18 mouse cellular contexts compared by ENCODE assay signal in the genomic region with DNA sequence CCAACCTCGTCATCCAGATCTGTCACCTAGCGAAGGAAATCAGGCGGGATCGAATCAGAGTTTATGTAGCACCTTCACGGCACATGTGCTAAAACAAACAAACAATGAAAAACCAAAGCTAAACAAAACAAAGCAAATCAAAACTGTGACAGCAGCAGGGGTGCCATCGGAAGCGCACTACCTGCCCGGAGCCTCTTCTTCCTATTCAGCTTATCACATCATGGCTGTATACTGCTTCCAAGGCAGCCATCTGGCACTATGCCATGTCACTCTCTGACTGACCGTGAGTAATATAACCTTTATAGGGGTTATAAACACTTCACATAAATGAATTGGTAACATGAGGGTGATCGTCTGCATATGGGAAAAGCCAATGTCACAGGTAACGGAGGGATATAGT.
DNase-seq lines count a peak whose midpoint lies in the region; ATAC-seq lines count a peak whose summit lies in the region.
"Had no signal": no experiment of that assay in that cellular context is flagged by ENCODE, and none has a peak within 500 bp of the region (broad histone marks: within the 10 kb centered on the region; RNA-seq: fewer than 3 reads in every experiment).

No protein-coding gene starts in this region.

- peaks cover 9% of the 10 kb centered on the region for H3K36me3 ChIP-seq in intestine, embryonic 16.5 days (ENCODE audit: control insufficient read depth, insufficient read depth, low read length)
- peaks cover 30% of the 10 kb centered on the region for H3K36me3 ChIP-seq in intestine, embryonic 15.5 days
- no peaks in the 10 kb centered on the region; the same call in 1 of the 2 replicates for H3K36me3 ChIP-seq in forebrain, embryonic 11.5 days (ENCODE audit: control insufficient read depth, insufficient read depth, low read length)
- peaks cover 95% of the 10 kb centered on the region for H3K36me3 ChIP-seq in limb, embryonic 10.5 days

- no peaks in the 10 kb centered on the region for H3K27me3 ChIP-seq in intestine, embryonic 16.5 days (replicated peaks; ENCODE audit: control insufficient read depth, insufficient read depth, low read length)
- H3K27me3 ChIP-seq in intestine, embryonic 15.5 days (replicated peaks) = no peaks in the 10 kb centered on the region
- no peaks in the 10 kb centered on the region for H3K27me3 ChIP-seq in forebrain, embryonic 11.5 days (ENCODE audit: control insufficient read depth, insufficient read depth, low read length)
- no peaks in the 10 kb centered on the region for H3K27me3 ChIP-seq in limb, embryonic 10.5 days (ENCODE audit: low read depth, poor library complexity, severe bottlenecking)
- H3K27me3 ChIP-seq: embryonic facial prominence, embryonic 13.5 days; forebrain, embryonic 15.5 days; megakaryocyte, embryonic 14.5 days; midbrain, embryonic 15.5 days had no signal

- H3K4me1 ChIP-seq in intestine, embryonic 16.5 days (ENCODE audit: control insufficient read depth, insufficient read depth, low read length) = no peaks in the 10 kb centered on the region
- H3K4me1 ChIP-seq in intestine, embryonic 15.5 days (replicated peaks) = no peaks in the 10 kb centered on the region
- no peaks in the 10 kb centered on the region for H3K4me1 ChIP-seq in forebrain, embryonic 11.5 days (replicated peaks; ENCODE audit: control insufficient read depth, insufficient read depth, low read length)
- no peaks in the 10 kb centered on the region for H3K4me1 ChIP-seq in limb, embryonic 10.5 days
- H3K4me1 ChIP-seq: embryonic facial prominence, embryonic 13.5 days; forebrain, embryonic 15.5 days; midbrain, embryonic 15.5 days had no signal

- WGBS in intestine, embryonic 16.5 days = 72% methylated on average over 11 of the region's 11 CpGs
- WGBS in intestine, embryonic 15.5 days = 76% methylated on average over 11 of the region's 11 CpGs
- 95% methylated on average over 11 of the region's 11 CpGs for WGBS in forebrain, embryonic 11.5 days
- WGBS in limb, embryonic 10.5 days = 87% methylated on average over 11 of the region's 11 CpGs

- ATAC-seq in intestine, embryonic 16.5 days = peak; percentile 72
- no peak for ATAC-seq in intestine, embryonic 15.5 days
- ATAC-seq in forebrain, embryonic 11.5 days (replicated peaks; ENCODE audit: low FRiP score) = no peak
- ATAC-seq: CD4-positive, CD25-positive, alpha-beta regulatory T cell, adult 4 months; forebrain, embryonic 15.5 days; liver, postnatal 0 days; midbrain, embryonic 15.5 days had no signal

- H3K27ac ChIP-seq in intestine, embryonic 16.5 days (ENCODE audit: low read length) = no peak overlapping the region
- no peak overlapping the region for H3K27ac ChIP-seq in intestine, embryonic 15.5 days
- no peak overlapping the region for H3K27ac ChIP-seq in forebrain, embryonic 11.5 days (ENCODE audit: low read depth, low read length)
- no peak overlapping the region for H3K27ac ChIP-seq in limb, embryonic 10.5 days
- H3K27ac ChIP-seq: embryonic facial prominence, embryonic 13.5 days; forebrain, embryonic 15.5 days; midbrain, embryonic 15.5 days had no signal

- DNase-seq in adrenal gland, adult 2 months = peak; percentile 49
- DNase-seq in adrenal gland, adult 8-10 months = no peak
- peak; percentile 69 for DNase-seq in cerebellum, adult 9-11 months
- DNase-seq in embryo, embryonic 9.5 days (ENCODE audit: extremely low spot score) = no peak
- DNase-seq in forebrain, embryonic 11.5 days (ENCODE audit: low spot score) = no peak
- DNase-seq in limb, embryonic 10.5 days (ENCODE audit: low spot score) = no peak
- DNase-seq: gastrocnemius, postnatal 25 days; kidney, postnatal 14 days; left cerebral cortex, postnatal 4 days; liver, postnatal 0 days; thymus, adult 2 months had no signal

- no peak overlapping the region for H3K4me3 ChIP-seq in intestine, embryonic 16.5 days (ENCODE audit: low read length)
- H3K4me3 ChIP-seq in intestine, embryonic 15.5 days (replicated peaks) = no peak overlapping the region
- H3K4me3 ChIP-seq in forebrain, embryonic 11.5 days (ENCODE audit: low read depth, low read length) = no peak overlapping the region
- H3K4me3 ChIP-seq in limb, embryonic 10.5 days = no peak overlapping the region
- H3K4me3 ChIP-seq: embryonic facial prominence, embryonic 13.5 days; forebrain, embryonic 15.5 days; megakaryocyte, embryonic 14.5 days; midbrain, embryonic 15.5 days had no signal

- no peaks in the 10 kb centered on the region for H3K9me3 ChIP-seq in intestine, embryonic 16.5 days (ENCODE audit: control insufficient read depth, low read length)
- H3K9me3 ChIP-seq in intestine, embryonic 15.5 days = no peaks in the 10 kb centered on the region
- H3K9me3 ChIP-seq in forebrain, embryonic 11.5 days (ENCODE audit: control insufficient read depth, low read length) = no peaks in the 10 kb centered on the region
- H3K9me3 ChIP-seq in limb, embryonic 10.5 days (replicated peaks) = no peaks in the 10 kb centered on the region
- H3K9me3 ChIP-seq: embryonic facial prominence, embryonic 13.5 days; forebrain, embryonic 15.5 days; megakaryocyte, embryonic 14.5 days; midbrain, embryonic 15.5 days had no signal

- no peak overlapping the region for H3K4me2 ChIP-seq in intestine, embryonic 16.5 days (ENCODE audit: low read depth, low read length)
- no peak overlapping the region for H3K4me2 ChIP-seq in intestine, embryonic 15.5 days (replicated peaks)
- H3K4me2 ChIP-seq in forebrain, embryonic 11.5 days (ENCODE audit: low read depth, low read length, severe bottlenecking) = no peak overlapping the region
- H3K4me2 ChIP-seq: embryonic facial prominence, embryonic 13.5 days; forebrain, embryonic 15.5 days; midbrain, embryonic 15.5 days had no signal

- no peak overlapping the region for H3K9ac ChIP-seq in intestine, embryonic 16.5 days (ENCODE audit: low read depth, low read length)
- H3K9ac ChIP-seq in intestine, embryonic 15.5 days = no peak overlapping the region
- no peak overlapping the region for H3K9ac ChIP-seq in forebrain, embryonic 11.5 days (ENCODE audit: low read length)
- H3K9ac ChIP-seq: embryonic facial prominence, embryonic 13.5 days; forebrain, embryonic 15.5 days; liver, postnatal 0 days; midbrain, embryonic 15.5 days had no signal

Comparison
In these comparisons a context has a peak if more than half of its experiments do, and no peak if none do; other contexts are left out.
1. DNase-seq: peak in adrenal gland, adult 2 months (single experiment) and cerebellum, adult 9-11 months (single experiment); none in adrenal gland, adult 8-10 months (single experiment), embryo, embryonic 9.5 days (single experiment), forebrain, embryonic 11.5 days (single experiment) and limb, embryonic 10.5 days (single experiment).